Mouse (Mus musculus) testis, adult 2 months (tissue): ENCODE measurements around the gene Rpl35. TPM values are rescaled to one million over a fixed set of nuclear protein-coding genes. Genes with fewer than 3 reads are reported as not detected.

Experiments
- H3K27ac ChIP-seq: fragments of 200-500 bp; 2 replicates; pipeline ENCODE4 v1.5.1; 2012; ENCODE audit warnings: low read depth, low read length; ENCODE audit not compliant: control insufficient read depth, insufficient read depth
- H3K27me3 ChIP-seq: fragments of 200-500 bp; 2 replicates; pipeline ENCODE4 v1.6.1; 2012; ENCODE audit warnings: mild to moderate bottlenecking, low read length, moderate library complexity; ENCODE audit not compliant: control insufficient read depth, insufficient read depth
- H3K36me3 ChIP-seq: fragments of 200-500 bp; 2 replicates; pipeline ENCODE4 v1.6.1; 2012; ENCODE audit warnings: mild to moderate bottlenecking, low read length; ENCODE audit not compliant: control insufficient read depth, insufficient read depth
- H3K4me1 ChIP-seq: fragments of 200-500 bp; 2 replicates; pipeline ENCODE4 v1.6.1; 2012; ENCODE audit warnings: low read length; ENCODE audit not compliant: control insufficient read depth, insufficient read depth
- H3K4me3 ChIP-seq: fragments of 200-500 bp; 2 replicates; pipeline ENCODE4 v1.5.1; 2012; ENCODE audit warnings: low read depth, mild to moderate bottlenecking, low read length, moderate library complexity, mixed read lengths; ENCODE audit not compliant: control insufficient read depth
- CTCF ChIP-seq: fragments of 200-500 bp; IDR thresholded peaks from 2 replicates; pipeline ENCODE4 v1.5.1; 2012; ENCODE audit warnings: low read depth, mild to moderate bottlenecking, inconsistent platforms, low read length, moderate library complexity; ENCODE audit not compliant: control insufficient read depth, insufficient read depth, insufficient replicate concordance
- POLR2A ChIP-seq: fragments of 200-500 bp; IDR thresholded peaks from 2 replicates; pipeline ENCODE4 v1.6.1; 2012; ENCODE audit warnings: low read depth, mild to moderate bottlenecking, inconsistent platforms, low read length, moderate library complexity; ENCODE audit not compliant: control insufficient read depth
- polyA plus RNA-seq: library from polyadenylated mRNA; depleted of rRNA; stranded (reverse); fragments of >200 nt; gene quantifications from 2 replicates; pipeline ENCODE4 v1.2.3, GENCODE M21; 2012; rRNA removed

Rpl35 gene
- 162 and 205 TPM in 2 replicates for polyA plus RNA-seq

GRCm38 (mm10) chr2:39005574-39006079 is at the start of gene Rpl35:
Gene Rpl35 (minus strand): TSS chr2:39005624.
- TF ChIP-seq CTCF (no peak), POLR2A (no peak; the same call in 1 of the 2 replicates)
- Histone ChIP-seq H3K27ac (peak within 1 kb of the TSS; percentile 75), H3K27me3 (no peaks in the 10 kb centered on the region), H3K36me3 (no peaks in the 10 kb centered on the region), H3K4me1 (peaks cover 10% of the 10 kb centered on the region), H3K4me3 (peak within 1 kb of the TSS; percentile 93)

GRCm38 (mm10) chr2:39048515-39048914 is 43.1 kb upstream of the Rpl35 start:
- H3K27ac ChIP-seq: no peak overlapping the region
- no peak overlapping the region for H3K4me3 ChIP-seq
- TF ChIP-seq CTCF: no peak
- TF ChIP-seq POLR2A: no peak
- H3K27me3 ChIP-seq: no peaks in the 10 kb centered on the region
- H3K36me3 ChIP-seq: peaks cover 3% of the 10 kb centered on the region
- no peaks in the 10 kb centered on the region for H3K4me1 ChIP-seq

- no peak for TF ChIP-seq POLR2A
- no peak for TF ChIP-seq CTCF
- Histone ChIP-seq H3K27me3 (no peaks in the 10 kb centered on the region), H3K36me3 (peaks cover 5% of the 10 kb centered on the region; the same call in 1 of the 2 replicates), H3K27ac (no peak overlapping the region), H3K4me1 (no peaks in the 10 kb centered on the region), H3K4me3 (no peak overlapping the region)
Measured at GRCm38 (mm10) chr2:39040215-39040614, 34.8 kb upstream of the Rpl35 start.

GRCm38 (mm10) chr2:39031611-39032010 is 26.2 kb upstream of the Rpl35 start:
- Histone ChIP-seq H3K4me1 (no peaks in the 10 kb centered on the region), H3K4me3 (no peak overlapping the region), H3K36me3 (peaks cover 7% of the 10 kb centered on the region), H3K27ac (no peak overlapping the region), H3K27me3 (no peaks in the 10 kb centered on the region)
- TF ChIP-seq POLR2A (no peak), CTCF (no peak)

- H3K4me3 ChIP-seq: no peak overlapping the region
- H3K27ac ChIP-seq: no peak overlapping the region
- no peaks in the 10 kb centered on the region for H3K27me3 ChIP-seq
- H3K36me3 ChIP-seq: peaks cover 6% of the 10 kb centered on the region
- H3K4me1 ChIP-seq: no peaks in the 10 kb centered on the region
- TF ChIP-seq CTCF (no peak), POLR2A (no peak)
Measured at GRCm38 (mm10) chr2:39020004-39020403, 14.6 kb upstream of the Rpl35 start.

- Histone ChIP-seq H3K27me3 (no peaks in the 10 kb centered on the region), H3K36me3 (peaks cover 7% of the 10 kb centered on the region), H3K27ac (no peak overlapping the region), H3K4me3 (no peak overlapping the region), H3K4me1 (peaks cover 7% of the 10 kb centered on the region)
- TF ChIP-seq CTCF (no peak), POLR2A (no peak)
Measured at GRCm38 (mm10) chr2:39016581-39016980, 11.2 kb upstream of the Rpl35 start.

GRCm38 (mm10) chr2:39012768-39013279 is 7.4 kb upstream of the Rpl35 start:
- peaks cover 11% of the 10 kb centered on the region for H3K4me1 ChIP-seq
- no peaks in the 10 kb centered on the region for H3K27me3 ChIP-seq
- no peak for TF ChIP-seq CTCF
- TF ChIP-seq POLR2A: no peak
- H3K27ac ChIP-seq: no peak overlapping the region
- H3K4me3 ChIP-seq: no peak overlapping the region
- H3K36me3 ChIP-seq: peaks cover 2% of the 10 kb centered on the region
